Mouse (Mus musculus): ENCODE measurements around the gene Proser1. TPM values are rescaled to one million over a fixed set of nuclear protein-coding genes. Genes with fewer than 3 reads are reported as not detected.

Proser1 gene
- polyA plus RNA-seq, 1 experiment from 2014 or later = 17.8 TPM

DNA sequence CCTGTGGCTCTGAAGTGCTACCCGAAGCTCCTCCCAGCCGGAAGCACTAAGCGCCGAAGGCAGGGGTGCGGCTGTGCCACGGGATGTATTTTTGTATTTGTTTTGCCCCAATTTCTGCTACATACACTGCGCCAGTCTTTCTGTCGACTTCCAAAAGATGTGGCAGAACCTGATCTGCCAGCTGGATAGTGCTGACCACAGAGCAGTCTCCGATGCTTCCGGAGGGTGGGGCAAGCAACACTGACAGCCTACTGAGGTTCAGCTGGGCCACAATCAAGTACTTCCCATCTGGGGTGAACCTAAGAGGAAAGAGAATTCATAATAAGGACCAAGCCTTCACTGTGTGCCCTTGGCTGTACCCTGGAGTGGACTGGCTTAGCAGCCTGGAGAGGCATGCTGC is 11.1 kb upstream of the Proser1 start:
- H3K36me3 ChIP-seq = peaks cover 72% of the 10 kb centered on the region
- no peak for DNase-seq (ENCODE audit: low spot score)

DNA sequence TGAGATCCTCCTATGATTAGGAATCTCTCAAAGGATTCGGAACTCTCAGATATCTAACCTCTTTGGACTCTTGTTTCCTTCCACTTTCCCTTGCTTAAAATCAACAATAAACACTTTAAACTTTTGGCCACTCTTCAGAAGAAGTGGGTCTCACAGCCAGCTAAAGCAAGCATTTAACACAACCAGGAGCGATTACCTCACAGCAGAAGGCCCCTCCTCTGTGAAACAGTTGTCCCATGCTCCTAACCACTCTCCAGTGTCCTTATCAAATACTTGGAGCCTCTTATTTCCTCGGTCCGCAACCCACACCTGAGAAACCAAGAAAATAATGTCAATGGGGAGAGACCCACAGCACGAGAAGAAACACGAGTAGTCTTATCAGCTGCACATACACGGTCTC is 10.1 kb upstream of the Proser1 start:
- H3K4me1 ChIP-seq = no peaks in the 10 kb centered on the region
- 89% methylated on average over 7 of the region's 7 CpGs for WGBS
- H3K9me3 ChIP-seq = no peaks in the 10 kb centered on the region
- no peak overlapping the region for H3K27ac ChIP-seq
- H3K4me3 ChIP-seq = no peak overlapping the region
- no peaks in the 10 kb centered on the region for H3K27me3 ChIP-seq (ENCODE audit: insufficient read depth, poor library complexity, severe bottlenecking)
- no peak for DNase-seq (ENCODE audit: low spot score)
- H3K36me3 ChIP-seq = peaks cover 82% of the 10 kb centered on the region

More for the DNA sequence above, 11.1 kb upstream of the Proser1 start:
- Histone ChIP-seq H3K4me1 (no peaks in the 10 kb centered on the region), H3K4me3 (no peak overlapping the region), H3K27me3 (ENCODE audit: insufficient read depth, poor library complexity, severe bottlenecking) (no peaks in the 10 kb centered on the region), H3K27ac (no peak overlapping the region), H3K9me3 (no peaks in the 10 kb centered on the region)
- WGBS = 90% methylated on average over 10 of the region's 10 CpGs

DNA sequence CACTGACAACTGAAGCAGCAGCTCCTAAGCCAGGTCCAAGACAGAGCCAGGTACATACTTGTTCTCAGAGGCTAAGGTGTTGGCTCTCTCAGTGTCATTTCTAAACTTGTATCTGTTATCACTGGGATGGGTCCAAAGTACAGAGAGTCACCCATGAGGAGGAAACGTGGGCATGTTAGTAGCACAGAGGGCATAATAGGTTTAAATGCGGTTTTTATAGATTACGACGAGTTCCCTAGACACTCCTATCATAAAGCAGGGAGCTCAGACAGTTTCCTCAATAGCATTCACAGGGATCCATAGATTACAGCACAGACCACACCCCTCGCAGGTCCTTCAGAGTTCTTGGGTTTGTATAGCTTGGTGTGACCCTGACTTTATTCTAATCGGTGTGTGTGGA is 9.5 kb upstream of the Proser1 start:
- H3K9me3 ChIP-seq = no peaks in the 10 kb centered on the region
- no peak overlapping the region for H3K27ac ChIP-seq
- no peak for DNase-seq (ENCODE audit: low spot score)
- peaks cover 88% of the 10 kb centered on the region for H3K36me3 ChIP-seq
- no peaks in the 10 kb centered on the region for H3K4me1 ChIP-seq
- no peak overlapping the region for H3K4me3 ChIP-seq
- no peaks in the 10 kb centered on the region for H3K27me3 ChIP-seq (ENCODE audit: insufficient read depth, poor library complexity, severe bottlenecking)
- WGBS = 91% methylated on average over 6 of the region's 6 CpGs

DNA sequence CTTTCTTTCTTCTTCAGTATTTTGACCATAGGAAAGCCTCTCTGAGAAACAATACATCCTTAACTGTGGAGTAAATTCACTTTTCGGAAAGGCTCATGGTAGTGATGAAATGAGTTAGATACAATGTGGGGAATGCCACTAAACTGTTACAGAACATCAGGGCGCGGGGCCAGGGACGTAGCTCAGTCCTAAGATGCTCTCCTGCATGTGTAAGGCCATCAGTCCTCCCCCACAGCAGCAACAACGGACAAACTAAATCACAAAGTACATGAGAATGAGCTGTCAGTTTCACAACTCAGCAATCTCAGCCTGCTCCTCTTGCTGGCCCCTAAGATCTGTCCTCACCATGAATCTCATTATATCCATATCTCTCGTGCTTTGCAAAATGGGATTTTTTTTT is 8.9 kb upstream of the Proser1 start:
- H3K36me3 ChIP-seq = peaks cover 92% of the 10 kb centered on the region
- H3K27ac ChIP-seq = no peak overlapping the region
- no peaks in the 10 kb centered on the region for H3K27me3 ChIP-seq (ENCODE audit: insufficient read depth, poor library complexity, severe bottlenecking)
- no peaks in the 10 kb centered on the region for H3K9me3 ChIP-seq
- no peaks in the 10 kb centered on the region for H3K4me1 ChIP-seq
- 89% methylated on average over 6 of the region's 6 CpGs for WGBS
- no peak for DNase-seq (ENCODE audit: low spot score)
- no peak overlapping the region for H3K4me3 ChIP-seq

DNA sequence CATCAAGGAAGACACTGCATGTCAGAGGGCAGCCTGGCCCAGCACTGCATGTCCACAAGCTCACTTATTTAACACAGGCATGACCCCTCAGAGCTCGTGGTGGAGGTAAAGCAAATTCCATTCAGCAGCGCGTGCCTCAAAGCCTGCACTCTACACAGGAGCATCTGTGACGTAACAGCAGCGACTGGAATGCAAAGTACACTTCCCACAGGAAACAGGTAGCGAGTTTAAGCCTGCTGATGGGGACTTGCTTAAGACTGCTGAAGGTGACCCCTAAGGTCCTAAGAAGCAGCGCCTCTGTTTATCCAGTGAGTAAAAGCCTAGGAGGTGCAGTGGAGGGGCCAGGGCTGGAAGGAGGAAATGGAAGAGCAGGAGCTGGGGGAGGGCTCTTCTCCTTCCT is 8.5 kb upstream of the Proser1 start:
- peaks cover 97% of the 10 kb centered on the region for H3K36me3 ChIP-seq
- no peak overlapping the region for H3K4me3 ChIP-seq
- no peak overlapping the region for H3K27ac ChIP-seq
- no peaks in the 10 kb centered on the region for H3K9me3 ChIP-seq
- no peak for DNase-seq (ENCODE audit: low spot score)
- H3K27me3 ChIP-seq (ENCODE audit: insufficient read depth, poor library complexity, severe bottlenecking) = no peaks in the 10 kb centered on the region
- no peaks in the 10 kb centered on the region for H3K4me1 ChIP-seq
- WGBS = 73% methylated on average over 7 of the region's 7 CpGs

DNA sequence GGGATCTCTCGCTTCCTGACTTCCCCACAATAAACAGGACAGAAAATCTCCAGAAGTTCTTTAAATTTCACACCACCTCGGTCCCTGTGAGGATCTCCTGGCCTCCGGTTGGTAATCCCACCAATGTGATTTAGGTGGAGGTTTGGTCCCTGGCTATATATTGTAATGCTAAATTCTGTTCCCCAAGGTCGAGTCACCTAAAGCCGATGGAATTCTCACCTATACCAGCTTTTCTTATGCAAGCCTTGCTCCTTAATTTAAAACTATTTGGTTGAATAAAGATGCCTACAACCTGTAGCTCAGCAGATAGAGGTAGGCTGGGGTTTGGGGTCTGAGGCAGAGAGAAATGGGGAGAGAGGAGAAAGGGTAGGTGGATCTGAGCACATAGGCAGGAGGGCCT is 5.7 kb upstream of the Proser1 start:
- H3K36me3 ChIP-seq = peaks cover 82% of the 10 kb centered on the region
- 69% methylated on average over 5 of the region's 5 CpGs for WGBS

DNA sequence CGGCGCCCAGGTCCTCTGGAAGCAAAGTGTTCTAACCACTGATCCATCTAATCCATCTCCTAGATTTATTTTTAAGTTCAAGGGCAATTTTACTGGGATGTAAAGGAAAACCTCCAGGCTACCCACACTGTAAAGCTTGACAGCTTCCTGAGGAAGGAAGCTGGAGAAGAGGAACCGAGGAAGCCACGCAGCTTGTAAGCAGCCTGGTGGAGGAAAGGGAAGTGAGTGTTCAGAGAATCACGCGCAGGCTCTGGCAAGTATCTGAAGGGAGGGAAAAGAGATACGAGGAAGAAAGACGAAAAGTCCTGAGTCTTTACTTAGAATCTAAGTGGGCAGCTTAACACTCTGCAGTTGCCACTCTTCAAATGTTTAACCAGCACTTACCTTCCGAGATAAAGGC is 3.4 kb upstream of the Proser1 start:
- peaks cover 3% of the 10 kb centered on the region; the same call in 1 of the 2 replicates for H3K4me1 ChIP-seq
- WGBS = 65% methylated on average over 9 of the region's 9 CpGs
- no peaks in the 10 kb centered on the region for H3K27me3 ChIP-seq (ENCODE audit: insufficient read depth, poor library complexity, severe bottlenecking)
- peaks cover 59% of the 10 kb centered on the region for H3K36me3 ChIP-seq
- no peak for DNase-seq (ENCODE audit: low spot score)
- no peak overlapping the region for H3K27ac ChIP-seq
- H3K4me3 ChIP-seq = no peak overlapping the region
- no peaks in the 10 kb centered on the region for H3K9me3 ChIP-seq

More for the DNA sequence above, 5.7 kb upstream of the Proser1 start:
- H3K4me1 ChIP-seq = no peaks in the 10 kb centered on the region; the same call in 1 of the 2 replicates
- H3K27ac ChIP-seq = no peak overlapping the region
- no peaks in the 10 kb centered on the region for H3K27me3 ChIP-seq (ENCODE audit: insufficient read depth, poor library complexity, severe bottlenecking)
- DNase-seq (ENCODE audit: low spot score) = no peak
- no peaks in the 10 kb centered on the region for H3K9me3 ChIP-seq
- no peak overlapping the region for H3K4me3 ChIP-seq

DNA sequence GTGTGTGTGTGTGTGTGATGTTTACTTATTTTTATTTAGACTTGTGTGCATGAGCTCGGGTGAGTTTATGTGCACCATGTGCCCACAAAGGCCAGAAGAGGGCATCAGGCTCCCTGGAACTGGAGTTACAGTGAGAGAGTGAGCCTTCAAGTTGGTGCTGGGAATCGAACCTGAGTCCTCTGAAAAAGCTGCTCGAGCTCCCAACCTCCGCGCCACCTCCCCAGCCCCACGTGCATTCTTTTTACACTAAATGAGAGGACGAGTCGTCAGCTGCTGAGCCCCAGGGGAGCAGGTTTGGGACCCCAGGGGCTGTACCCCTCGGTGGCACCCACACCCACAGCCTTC is 793 bp upstream of the Proser1 start:
- WGBS = 8% methylated on average over 9 of the region's 9 CpGs
- peaks cover 37% of the 10 kb centered on the region for H3K36me3 ChIP-seq
- H3K4me1 ChIP-seq = peaks cover 19% of the 10 kb centered on the region
- peak overlapping the region; percentile 97 for H3K4me3 ChIP-seq
- H3K27me3 ChIP-seq (ENCODE audit: insufficient read depth, poor library complexity, severe bottlenecking) = no peaks in the 10 kb centered on the region
- DNase-seq (ENCODE audit: low spot score) = no peak
- H3K9me3 ChIP-seq = no peaks in the 10 kb centered on the region
- peak overlapping the region; percentile 96 for H3K27ac ChIP-seq

DNA sequence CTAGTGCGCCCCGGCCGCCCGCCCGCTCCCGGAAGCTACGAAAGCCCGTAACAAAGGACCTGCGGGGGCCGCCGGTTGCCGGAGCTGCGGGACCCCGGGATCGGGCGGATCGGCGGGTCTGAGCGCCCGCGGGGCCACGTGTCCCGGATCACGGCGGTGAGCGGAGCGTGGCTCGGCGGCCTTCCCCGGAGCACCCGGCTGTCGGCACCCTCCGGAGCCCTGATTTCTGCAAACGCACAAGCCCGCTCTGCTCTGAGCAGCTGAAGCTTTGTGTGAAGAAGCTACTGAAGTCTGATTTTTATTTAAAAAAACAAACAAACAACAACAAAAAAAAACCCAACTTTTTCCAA is 274 bp downstream of the Proser1 start:
- under 1% methylated on average over 35 of the region's 35 CpGs for WGBS
- Histone ChIP-seq H3K4me3 (peak overlapping the region; percentile 97), H3K27ac (peak overlapping the region; percentile 96), H3K4me1 (peaks cover 19% of the 10 kb centered on the region), H3K36me3 (peaks cover 26% of the 10 kb centered on the region), H3K27me3 (ENCODE audit: insufficient read depth, poor library complexity, severe bottlenecking) (no peaks in the 10 kb centered on the region), H3K9me3 (no peaks in the 10 kb centered on the region)
- DNase-seq (ENCODE audit: low spot score) = no peak

DNA sequence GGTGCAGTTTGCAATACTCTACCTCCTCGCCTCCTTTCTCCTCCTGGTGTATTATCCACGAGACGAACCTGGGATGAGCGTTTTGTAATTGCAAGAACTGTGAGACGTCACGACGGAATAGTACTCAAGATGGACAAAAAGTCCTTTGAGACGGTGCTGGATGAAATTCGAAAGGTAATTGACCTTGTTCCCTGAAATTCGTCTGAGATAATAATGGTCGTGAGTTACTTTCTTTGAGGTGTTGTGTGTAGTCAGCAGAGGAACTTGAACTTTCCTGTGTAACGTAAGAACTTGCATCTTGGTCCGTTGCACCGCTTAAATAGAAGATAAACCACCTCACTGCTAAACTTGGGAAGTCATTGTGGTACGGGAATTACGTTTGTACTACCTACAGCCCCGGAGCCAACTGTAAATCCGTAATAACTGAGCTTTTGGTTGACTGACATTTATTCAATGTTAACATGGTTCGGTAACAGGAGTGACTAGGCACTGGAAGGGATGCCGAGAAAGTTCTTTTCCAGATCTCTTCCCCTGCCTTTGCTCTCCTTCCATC is 756 bp downstream of the Proser1 start:
- under 1% methylated on average over 20 of the region's 20 CpGs for WGBS
- DNase-seq (ENCODE audit: low spot score) = no peak
- peak overlapping the region; percentile 97 for H3K4me3 ChIP-seq

DNA sequence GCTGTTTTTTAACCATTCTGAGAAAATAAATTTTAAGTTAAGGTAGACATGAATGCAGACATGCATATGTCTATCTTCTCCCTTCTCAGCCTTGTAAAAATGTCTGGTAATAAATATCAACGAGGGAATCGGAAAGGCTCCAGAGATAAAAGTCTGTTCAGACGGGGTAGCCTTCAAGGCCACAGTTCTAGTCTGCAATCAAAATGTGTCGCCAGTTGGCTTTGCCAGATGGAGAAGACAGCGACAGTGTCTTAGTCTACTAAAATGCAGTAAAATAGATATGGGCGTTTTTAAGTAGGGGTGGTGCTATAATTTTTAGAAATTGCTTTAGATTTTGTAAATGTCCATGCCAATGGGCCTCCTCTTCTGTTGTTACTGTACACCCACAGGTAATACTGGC is 1.9 kb downstream of the Proser1 start:
- Histone ChIP-seq H3K4me1 (peaks cover 23% of the 10 kb centered on the region), H3K36me3 (peaks cover 25% of the 10 kb centered on the region), H3K9me3 (no peaks in the 10 kb centered on the region), H3K27me3 (ENCODE audit: insufficient read depth, poor library complexity, severe bottlenecking) (no peaks in the 10 kb centered on the region), H3K4me3 (peak overlapping the region; percentile 97), H3K27ac (no peak overlapping the region)
- WGBS = 44% methylated on average over 6 of the region's 6 CpGs
- no peak for DNase-seq (ENCODE audit: low spot score)

More for the DNA sequence above, 756 bp downstream of the Proser1 start:
- H3K9me3 ChIP-seq = no peaks in the 10 kb centered on the region
- peaks cover 23% of the 10 kb centered on the region for H3K4me1 ChIP-seq
- peaks cover 25% of the 10 kb centered on the region for H3K36me3 ChIP-seq
- no peaks in the 10 kb centered on the region for H3K27me3 ChIP-seq (ENCODE audit: insufficient read depth, poor library complexity, severe bottlenecking)
- peak overlapping the region; percentile 96 for H3K27ac ChIP-seq

DNA sequence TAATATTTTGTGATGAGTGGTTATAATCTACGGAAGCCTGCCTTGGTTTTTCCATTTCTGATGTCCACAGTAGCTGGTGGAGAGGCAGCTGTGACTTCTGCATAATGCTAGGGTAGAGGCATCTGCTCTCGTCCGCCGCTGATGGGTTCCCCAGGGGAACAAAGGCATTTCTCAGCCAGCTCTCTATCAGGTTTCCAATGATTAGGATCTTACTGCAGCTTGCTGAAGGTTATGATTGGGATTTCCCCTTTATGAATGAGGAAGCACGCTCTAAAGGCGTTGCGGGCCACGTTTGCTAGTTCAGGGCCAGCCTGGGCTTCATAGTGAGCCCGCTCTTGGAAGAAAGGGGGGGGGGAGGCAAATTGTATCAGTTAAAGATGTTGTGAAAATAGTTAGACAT is 3.0 kb downstream of the Proser1 start:
- Histone ChIP-seq H3K4me1 (peaks cover 23% of the 10 kb centered on the region), H3K9me3 (no peaks in the 10 kb centered on the region), H3K27me3 (ENCODE audit: insufficient read depth, poor library complexity, severe bottlenecking) (no peaks in the 10 kb centered on the region), H3K36me3 (peaks cover 25% of the 10 kb centered on the region), H3K27ac (no peak overlapping the region), H3K4me3 (peak overlapping the region; percentile 22; the same call in 1 of the 2 replicates)
- DNase-seq (ENCODE audit: low spot score) = no peak
- whole genome bisulfite sequencing = 73% methylated on average over 9 of the region's 9 CpGs

DNA sequence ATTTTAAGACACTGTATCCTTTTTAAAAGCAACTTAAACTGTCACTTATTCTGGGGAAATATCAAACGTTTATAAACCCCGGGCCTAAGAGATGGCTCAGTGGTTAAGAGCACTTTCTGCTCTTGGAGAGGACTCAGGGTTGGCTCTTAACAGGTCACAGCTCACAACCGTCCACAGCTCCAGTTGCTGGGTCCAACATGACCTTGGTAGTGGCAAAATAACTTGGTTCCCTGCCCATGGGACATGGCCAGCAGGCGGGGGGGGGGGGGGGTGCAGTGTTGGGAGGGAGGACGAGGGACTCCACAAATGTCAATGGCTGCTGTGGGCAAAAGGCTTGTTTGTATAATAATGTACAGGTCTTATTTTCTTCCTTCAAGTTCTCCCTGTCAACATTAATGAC is 3.9 kb downstream of the Proser1 start:
- H3K27ac ChIP-seq = no peak overlapping the region
- peaks cover 32% of the 10 kb centered on the region for H3K36me3 ChIP-seq
- no peak overlapping the region for H3K4me3 ChIP-seq
- DNase-seq (ENCODE audit: low spot score) = no peak
- no peaks in the 10 kb centered on the region for H3K9me3 ChIP-seq
- H3K27me3 ChIP-seq (ENCODE audit: insufficient read depth, poor library complexity, severe bottlenecking) = no peaks in the 10 kb centered on the region
- whole genome bisulfite sequencing = 74% methylated on average over 5 of the region's 5 CpGs
- H3K4me1 ChIP-seq = peaks cover 23% of the 10 kb centered on the region

DNA sequence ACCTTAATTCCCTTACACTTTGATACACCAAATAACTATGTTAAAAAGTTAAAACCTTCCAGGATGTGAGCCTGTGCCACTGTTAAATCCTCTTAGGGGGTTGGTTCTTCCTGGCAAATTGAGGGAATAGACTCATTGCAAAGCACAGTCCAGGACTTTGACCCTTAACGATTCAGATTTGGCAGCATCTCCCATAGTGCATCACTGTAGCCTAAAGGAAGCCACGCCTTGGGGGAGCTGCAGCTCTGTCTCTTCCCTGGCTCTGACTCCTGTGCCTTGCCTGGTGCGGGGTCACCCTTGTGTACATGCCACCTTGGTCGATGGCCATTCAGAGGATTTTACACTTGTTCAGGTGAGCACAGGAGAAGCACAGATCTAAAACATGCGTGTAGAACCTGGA is 6.2 kb downstream of the Proser1 start:
- peaks cover 55% of the 10 kb centered on the region for H3K36me3 ChIP-seq

More for the DNA sequence above, 6.2 kb downstream of the Proser1 start:
- WGBS = 94% methylated on average over 5 of the region's 5 CpGs
- no peak overlapping the region for H3K4me3 ChIP-seq
- no peak for DNase-seq (ENCODE audit: low spot score)
- H3K27ac ChIP-seq = no peak overlapping the region
- peaks cover 23% of the 10 kb centered on the region for H3K4me1 ChIP-seq
- no peaks in the 10 kb centered on the region for H3K9me3 ChIP-seq
- no peaks in the 10 kb centered on the region for H3K27me3 ChIP-seq (ENCODE audit: insufficient read depth, poor library complexity, severe bottlenecking)

Measured in heart, embryonic 10.5 days (tissue).